Mouse (Mus musculus) spleen, adult 2 months (tissue): ENCODE results near the gene Sarm1.

Source experiments
- CTCF ChIP-seq: fragments of 200-500 bp; IDR thresholded peaks from 2 replicates; pipeline ENCODE4 v1.5.1; 2011; ENCODE audit warnings: mild to moderate bottlenecking, inconsistent platforms; ENCODE audit not compliant: insufficient read depth, insufficient read length, insufficient replicate concordance; ENCODE audit errors: extremely low read depth
- POLR2A ChIP-seq: fragments of 200-500 bp; IDR thresholded peaks from 2 replicates; pipeline ENCODE4 v1.6.1; 2011; ENCODE audit warnings: low read depth, low read length, inconsistent platforms

DNA sequence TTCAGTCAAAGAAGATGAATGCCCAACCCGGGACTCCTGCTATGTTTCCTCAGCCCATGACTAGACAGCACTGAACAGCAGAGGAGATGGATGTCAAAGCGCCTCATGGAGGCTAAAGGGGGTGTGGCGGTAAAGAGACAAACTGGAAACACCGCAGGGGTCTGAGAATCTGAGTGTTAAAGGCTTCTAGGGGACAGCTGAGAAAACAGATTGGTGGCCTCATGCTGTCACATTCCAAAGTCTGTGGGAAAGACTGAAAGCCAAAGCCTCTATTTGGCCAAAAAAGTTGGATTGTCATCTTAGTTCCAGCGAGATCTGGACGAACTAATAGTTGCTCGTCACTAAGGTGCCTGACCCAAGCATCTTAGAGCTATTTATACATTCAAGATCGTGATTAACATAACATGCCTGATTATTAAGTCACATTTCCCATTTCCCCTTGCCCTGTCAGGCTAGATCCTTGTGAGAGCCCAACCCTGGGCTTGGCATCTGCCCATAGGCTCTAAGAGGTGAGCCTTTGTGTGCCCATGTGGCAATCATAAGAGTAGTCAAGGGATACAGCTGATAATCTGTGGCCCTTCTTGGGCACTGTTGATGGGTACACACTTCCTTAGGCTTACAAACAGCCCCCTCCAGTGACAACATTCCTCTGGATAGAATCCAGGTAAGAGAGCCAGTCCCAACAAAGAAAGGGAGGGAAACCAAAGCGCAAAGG, 25.8 kb upstream of the Sarm1 start:
- no peak for TF ChIP-seq POLR2A
- no peak for TF ChIP-seq CTCF
